Mouse (Mus musculus) adrenal gland, postnatal 14 days (tissue): ENCODE measurements at regions not wholly inside any gene's neighbourhood (a gene's known extent, or its start where the extent isn't known, plus 50 kb on each side); places are given as distances from the start of the nearest gene placed in this dataset.

ENCODE experiments used
- DNase-seq: peaks from one replicate; pipeline ENCODE4 v3.0.0; 2021; ENCODE audit warnings: mixed read lengths

DNA sequence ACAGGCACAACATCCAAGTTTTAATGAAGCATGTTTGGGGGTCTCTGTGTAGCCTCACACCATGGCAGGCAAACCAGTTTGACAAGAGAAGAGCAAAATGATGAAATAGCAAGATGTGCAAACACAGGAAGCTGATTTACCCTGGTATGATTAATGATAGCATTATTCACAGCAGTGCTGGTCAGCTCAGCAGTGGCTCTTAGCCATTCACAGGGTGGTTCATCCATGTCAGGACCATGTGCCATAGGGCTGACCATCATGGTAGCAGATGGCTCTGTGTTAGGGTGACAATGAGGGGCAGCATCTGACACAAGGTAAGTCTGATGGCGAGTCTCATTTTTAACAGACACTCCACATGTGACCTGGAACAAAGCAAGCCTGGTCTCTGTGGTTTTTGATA lies 443.1 kb upstream of the Arpp21 start:
- no peak for DNase-seq

DNA sequence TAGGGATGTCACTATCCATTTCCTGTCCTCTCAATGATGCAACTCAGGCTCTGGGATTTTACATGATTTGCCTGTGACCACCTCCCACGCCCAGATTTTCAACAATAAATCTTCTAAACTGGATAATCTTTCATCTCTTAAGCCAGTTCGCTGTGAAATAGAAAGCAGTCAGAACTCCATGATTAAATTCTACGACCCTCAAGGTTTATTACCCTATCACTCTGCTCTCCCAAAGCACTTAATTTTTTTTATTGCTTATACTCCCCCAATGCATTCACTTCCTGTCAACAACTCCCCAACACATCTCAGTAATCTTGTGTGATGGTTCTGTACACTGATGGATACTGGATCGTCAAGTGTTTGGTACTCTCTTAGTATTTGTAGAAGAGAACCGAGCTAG lies 439.5 kb upstream of the Arpp21 start:
- no peak for DNase-seq
